Mouse (Mus musculus): ENCODE measurements at regions not wholly inside any gene's neighbourhood (a gene's known extent, or its start where the extent isn't known, plus 50 kb on each side); places are given as distances from the start of the nearest gene placed in this dataset.

DNA sequence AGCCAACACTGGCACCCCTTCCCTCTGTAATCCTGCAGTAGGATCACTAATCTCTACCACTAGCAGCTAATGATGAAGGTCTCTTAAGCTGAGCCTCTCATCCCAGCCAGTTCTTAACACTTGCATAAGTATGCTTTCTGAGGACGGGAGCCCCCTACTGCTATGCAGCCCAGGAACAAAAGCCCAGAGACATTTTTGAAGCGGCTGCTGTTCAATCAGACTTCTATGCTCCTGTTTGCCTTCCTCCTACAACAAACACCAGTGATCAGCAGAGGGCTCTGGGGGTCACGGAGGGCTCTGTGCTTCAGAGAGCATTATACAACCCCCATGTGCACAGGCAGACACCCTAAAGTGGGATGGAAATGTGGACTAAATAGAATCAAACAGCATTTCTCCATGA lies 162.4 kb downstream of the Barhl2 start:
- Histone ChIP-seq H3K36me3 (ENCODE audit: insufficient read depth, low read length) (no peaks in the 10 kb centered on the region), H3K9me3 (ENCODE audit: low read length) (no peaks in the 10 kb centered on the region), H3K27ac (no peak overlapping the region), H3K4me1 (ENCODE audit: insufficient read depth, low read length) (no peaks in the 10 kb centered on the region), H3K9ac (replicated peaks; ENCODE audit: low read length) (no peak overlapping the region), H3K27me3 (ENCODE audit: insufficient read depth, low read length) (no peaks in the 10 kb centered on the region), H3K4me2 (ENCODE audit: low read depth, low read length) (no peak overlapping the region), H3K4me3 (ENCODE audit: low read length) (no peak overlapping the region)
- ATAC-seq (no peak), DNase-seq (ENCODE audit: low spot score) (no peak)
- WGBS: 6% methylated on average over 3 of the region's 3 CpGs
- no peak for TF ChIP-seq CTCF (IDR thresholded peaks at IDR 0.05; ENCODE audit: low read depth)

DNA sequence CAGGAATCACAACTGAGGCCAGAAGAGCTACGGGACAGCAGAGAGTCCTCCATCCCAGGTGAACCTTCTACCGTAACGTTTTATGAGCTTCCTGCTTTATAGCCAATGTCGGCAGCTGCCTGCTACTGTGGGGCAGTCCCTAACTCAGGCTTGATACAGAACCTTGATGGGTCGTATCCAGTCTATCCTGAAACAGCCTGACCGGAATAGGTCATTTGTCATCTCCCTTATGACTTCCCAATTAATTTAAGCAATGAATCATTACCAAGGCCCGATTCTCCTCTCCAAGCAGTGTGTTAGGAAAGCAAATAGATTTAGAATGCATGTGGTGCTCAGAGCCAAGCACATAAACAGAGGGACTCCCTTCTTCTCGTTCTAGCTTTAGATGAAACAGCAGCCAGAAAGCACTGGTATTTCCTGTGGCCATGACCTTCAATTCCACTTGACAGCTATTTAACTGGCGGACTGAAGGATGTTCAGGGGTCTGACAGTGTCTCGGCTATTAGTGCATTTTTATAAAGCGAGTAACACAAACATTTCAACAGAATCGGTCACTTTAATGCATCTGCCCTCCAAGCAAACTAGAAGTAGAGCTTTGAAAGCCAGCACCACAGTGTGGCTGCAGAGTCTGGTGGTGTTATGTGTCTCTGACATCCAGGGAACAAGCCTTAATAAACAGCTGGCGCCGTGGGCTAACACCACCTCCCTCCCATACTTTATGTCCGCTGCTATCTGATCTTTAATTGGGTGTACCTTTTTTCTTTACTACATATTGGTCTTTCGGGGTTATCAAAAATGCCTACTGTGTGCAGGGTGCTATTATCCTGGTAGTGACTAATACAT lies 165.4 kb downstream of the Barhl2 start:
- Histone ChIP-seq H3K4me1 (ENCODE audit: insufficient read depth, low read length) (no peaks in the 10 kb centered on the region), H3K36me3 (ENCODE audit: insufficient read depth, low read length) (no peaks in the 10 kb centered on the region), H3K27me3 (ENCODE audit: insufficient read depth, low read length) (no peaks in the 10 kb centered on the region), H3K9me3 (ENCODE audit: low read length) (no peaks in the 10 kb centered on the region), H3K4me3 (ENCODE audit: low read length) (no peak overlapping the region), H3K4me2 (ENCODE audit: low read depth, low read length) (no peak overlapping the region), H3K9ac (replicated peaks; ENCODE audit: low read length) (no peak overlapping the region), H3K27ac (no peak overlapping the region)
- DNase-seq (ENCODE audit: low spot score) (no peak), ATAC-seq (no peak)
- 74% methylated on average over 16 of the region's 16 CpGs for WGBS
- TF ChIP-seq CTCF (IDR thresholded peaks at IDR 0.05; ENCODE audit: low read depth): no peak

DNA sequence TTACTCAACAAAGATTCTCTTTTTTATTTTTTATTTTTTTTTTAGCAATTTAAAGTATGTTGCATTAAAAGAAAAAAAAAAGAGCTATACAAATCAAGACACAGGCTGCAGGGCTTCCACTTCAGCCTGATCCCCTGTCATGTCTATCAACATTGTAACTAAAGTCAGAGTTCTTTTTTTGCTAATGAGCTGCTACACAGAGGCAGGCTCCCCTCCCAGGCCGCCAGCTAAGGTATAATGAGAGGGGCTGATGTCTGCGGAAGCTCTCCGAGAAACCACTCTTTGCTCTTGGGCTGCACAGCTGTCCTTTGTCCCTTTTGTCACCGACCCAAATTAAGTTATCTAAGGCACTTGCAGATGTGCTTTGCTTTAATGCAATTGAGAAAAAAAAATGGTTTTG lies 172.8 kb downstream of the Barhl2 start:
- H3K4me2 ChIP-seq (ENCODE audit: low read depth, low read length): no peak overlapping the region
- ATAC-seq: no peak
- H3K27ac ChIP-seq: no peak overlapping the region

DNA sequence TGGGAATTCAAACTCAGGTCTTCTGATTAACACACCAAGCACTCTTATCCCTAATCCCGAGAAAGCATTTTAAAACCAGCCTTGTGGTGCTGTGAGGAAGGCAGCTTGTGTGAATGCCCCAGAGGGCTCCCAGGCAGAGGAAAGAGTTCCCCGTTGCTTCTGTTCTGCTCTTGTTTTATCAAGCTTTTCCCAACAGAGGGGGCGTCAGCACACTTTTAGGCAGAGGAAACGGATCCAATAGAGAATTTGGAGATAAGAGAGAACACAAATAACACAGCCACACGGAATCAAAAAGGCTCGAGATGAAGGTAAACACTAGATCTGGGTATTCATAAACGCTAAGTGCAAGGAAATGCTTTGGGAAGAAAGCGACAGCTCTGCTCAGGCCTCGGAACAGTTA lies 173.2 kb downstream of the Barhl2 start:
- Histone ChIP-seq H3K9ac (replicated peaks; ENCODE audit: low read length) (no peak overlapping the region), H3K36me3 (ENCODE audit: insufficient read depth, low read length) (no peaks in the 10 kb centered on the region), H3K27ac (no peak overlapping the region), H3K4me2 (ENCODE audit: low read depth, low read length) (no peak overlapping the region), H3K4me3 (ENCODE audit: low read length) (no peak overlapping the region), H3K4me1 (ENCODE audit: insufficient read depth, low read length) (no peaks in the 10 kb centered on the region), H3K9me3 (ENCODE audit: low read length) (no peaks in the 10 kb centered on the region), H3K27me3 (ENCODE audit: insufficient read depth, low read length) (no peaks in the 10 kb centered on the region)
- WGBS: 26% methylated on average over 9 of the region's 9 CpGs
- no peak for TF ChIP-seq CTCF (IDR thresholded peaks at IDR 0.05; ENCODE audit: low read depth)
- ATAC-seq (no peak), DNase-seq (ENCODE audit: low spot score) (no peak)

More for the DNA sequence above, 172.8 kb downstream of the Barhl2 start:
- DNase-seq (ENCODE audit: low spot score): no peak
- H3K36me3 ChIP-seq (ENCODE audit: insufficient read depth, low read length): no peaks in the 10 kb centered on the region
- H3K9me3 ChIP-seq (ENCODE audit: low read length): no peaks in the 10 kb centered on the region
- 16% methylated on average over 4 of the region's 4 CpGs for WGBS
- H3K27me3 ChIP-seq (ENCODE audit: insufficient read depth, low read length): no peaks in the 10 kb centered on the region
- no peak for TF ChIP-seq CTCF (IDR thresholded peaks at IDR 0.05; ENCODE audit: low read depth)
- no peak overlapping the region for H3K4me3 ChIP-seq (ENCODE audit: low read length)
- no peak overlapping the region for H3K9ac ChIP-seq (replicated peaks; ENCODE audit: low read length)
- H3K4me1 ChIP-seq (ENCODE audit: insufficient read depth, low read length): no peaks in the 10 kb centered on the region

DNA sequence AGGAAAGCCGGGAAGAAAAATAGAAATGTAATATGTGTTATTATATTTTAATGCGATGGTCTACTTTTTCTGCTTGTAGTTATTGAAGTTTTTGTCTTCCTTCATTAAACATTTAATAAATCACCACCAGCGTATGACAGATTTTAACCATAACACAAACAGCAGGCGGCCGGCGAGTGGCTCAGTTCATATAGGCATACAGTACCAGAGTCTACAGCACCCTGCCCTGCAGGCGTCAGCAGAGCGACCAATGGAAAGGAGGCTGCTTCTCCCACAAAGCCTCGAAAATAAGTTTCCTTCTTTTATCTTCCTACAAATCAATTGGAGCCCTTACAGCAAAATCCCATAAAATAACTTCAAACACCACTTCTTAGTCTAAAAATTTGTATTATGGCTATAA lies 175.3 kb downstream of the Barhl2 start:
- no peaks in the 10 kb centered on the region for H3K4me1 ChIP-seq (ENCODE audit: insufficient read depth, low read length)
- no peak for ATAC-seq
- WGBS: 78% methylated on average over 9 of the region's 9 CpGs
- no peak for DNase-seq (ENCODE audit: low spot score)
- H3K36me3 ChIP-seq (ENCODE audit: insufficient read depth, low read length): no peaks in the 10 kb centered on the region
- no peak overlapping the region for H3K4me3 ChIP-seq (ENCODE audit: low read length)
- no peak overlapping the region for H3K4me2 ChIP-seq (ENCODE audit: low read depth, low read length)
- no peak for TF ChIP-seq CTCF (IDR thresholded peaks at IDR 0.05; ENCODE audit: low read depth)
- no peaks in the 10 kb centered on the region for H3K9me3 ChIP-seq (ENCODE audit: low read length)
- H3K27ac ChIP-seq: no peak overlapping the region
- no peak overlapping the region for H3K9ac ChIP-seq (replicated peaks; ENCODE audit: low read length)
- no peaks in the 10 kb centered on the region for H3K27me3 ChIP-seq (ENCODE audit: insufficient read depth, low read length)

DNA sequence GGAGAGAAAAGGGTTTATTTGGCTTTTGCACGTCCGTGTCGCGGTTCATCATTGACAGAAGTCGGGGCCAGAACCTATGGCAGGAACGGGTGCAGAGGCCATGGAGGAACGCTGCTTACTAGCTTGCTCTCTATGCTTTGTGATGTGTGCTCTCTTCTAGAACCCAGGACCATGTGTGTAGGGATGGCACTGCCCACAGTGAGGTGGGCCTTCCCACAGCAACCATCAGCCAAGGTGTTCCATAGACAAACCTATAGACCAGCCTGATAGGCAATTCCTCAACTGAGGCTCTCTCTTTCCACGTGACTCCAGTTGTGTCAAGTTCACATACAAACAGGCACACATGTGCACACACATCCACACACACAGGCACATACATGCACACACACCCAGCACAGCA lies 180.2 kb downstream of the Barhl2 start:
- no peak overlapping the region for H3K4me3 ChIP-seq (ENCODE audit: low read length)
- WGBS: 86% methylated on average over 8 of the region's 8 CpGs

DNA sequence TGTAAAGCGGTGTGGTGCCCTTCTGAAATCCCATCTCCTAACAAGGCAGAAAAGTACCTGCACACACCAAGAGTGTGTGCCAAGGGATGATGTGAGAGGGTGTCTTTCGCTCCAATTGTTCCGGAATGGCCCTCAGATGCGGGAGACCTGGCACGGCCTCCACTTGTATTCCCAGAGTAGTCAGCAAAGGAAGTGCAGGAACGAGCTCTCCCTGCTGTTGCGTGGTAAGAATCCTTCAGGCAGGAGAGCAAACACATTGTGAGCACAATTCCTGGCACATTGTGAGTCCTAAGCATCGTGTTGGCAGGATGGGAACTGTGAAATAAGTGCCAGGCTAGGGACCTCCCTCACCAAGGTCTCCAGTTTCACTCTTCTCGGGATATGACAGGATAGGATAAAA lies 180.7 kb downstream of the Barhl2 start:
- no peak overlapping the region for H3K9ac ChIP-seq (replicated peaks; ENCODE audit: low read length)
- no peak for TF ChIP-seq CTCF (IDR thresholded peaks at IDR 0.05; ENCODE audit: low read depth)
- H3K36me3 ChIP-seq (ENCODE audit: insufficient read depth, low read length): no peaks in the 10 kb centered on the region
- H3K4me1 ChIP-seq (ENCODE audit: insufficient read depth, low read length): no peaks in the 10 kb centered on the region; the same call in 1 of the 2 replicates
- no peaks in the 10 kb centered on the region for H3K9me3 ChIP-seq (ENCODE audit: low read length)
- no peak for ATAC-seq
- H3K4me2 ChIP-seq (ENCODE audit: low read depth, low read length): no peak overlapping the region
- no peak overlapping the region for H3K27ac ChIP-seq
- 46% methylated on average over 9 of the region's 9 CpGs for WGBS
- no peaks in the 10 kb centered on the region for H3K27me3 ChIP-seq (ENCODE audit: insufficient read depth, low read length)
- H3K4me3 ChIP-seq (ENCODE audit: low read length): no peak overlapping the region
- peak; percentile 19 for DNase-seq (ENCODE audit: low spot score)

More for the DNA sequence above, 180.2 kb downstream of the Barhl2 start:
- Histone ChIP-seq H3K9me3 (ENCODE audit: low read length) (no peaks in the 10 kb centered on the region), H3K27me3 (ENCODE audit: insufficient read depth, low read length) (no peaks in the 10 kb centered on the region), H3K4me2 (ENCODE audit: low read depth, low read length) (no peak overlapping the region), H3K9ac (replicated peaks; ENCODE audit: low read length) (no peak overlapping the region), H3K27ac (no peak overlapping the region), H3K36me3 (ENCODE audit: insufficient read depth, low read length) (no peaks in the 10 kb centered on the region), H3K4me1 (ENCODE audit: insufficient read depth, low read length) (no peaks in the 10 kb centered on the region; the same call in 1 of the 2 replicates)
- TF ChIP-seq CTCF (IDR thresholded peaks at IDR 0.05; ENCODE audit: low read depth): no peak
- ATAC-seq (no peak), DNase-seq (ENCODE audit: low spot score) (no peak)
